Mouse (Mus musculus): ENCODE measurements around the gene Cacnb2. TPM values are rescaled to one million over a fixed set of nuclear protein-coding genes. Genes with fewer than 3 reads are reported as not detected.

Cacnb2 gene
- polyA plus RNA-seq, 1 experiment from 2014 or later = 0.95 TPM

DNA sequence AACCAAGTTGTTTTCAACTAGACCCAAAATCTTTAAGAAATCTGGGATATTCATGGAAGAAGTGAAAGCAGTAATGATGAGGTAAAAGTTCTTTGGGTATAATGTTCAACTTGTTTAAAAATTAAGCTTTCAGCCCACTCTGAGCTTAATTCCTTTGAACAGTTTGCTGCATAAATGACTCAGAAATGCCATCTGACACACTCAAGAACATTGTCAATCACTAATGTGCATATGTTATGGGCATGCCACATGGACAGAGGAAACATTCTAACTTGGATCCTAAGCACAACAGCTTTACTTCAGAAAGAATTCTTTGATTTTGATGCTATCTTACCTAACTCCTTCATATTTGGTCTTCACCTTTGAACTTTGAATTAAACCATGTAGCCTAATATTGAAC is 81.3 kb downstream of the Cacnb2 start:
- Histone ChIP-seq H3K9ac (ENCODE audit: low read depth, low read length) (no peak overlapping the region), H3K4me1 (replicated peaks; ENCODE audit: control insufficient read depth, insufficient read depth, low read length) (no peaks in the 10 kb centered on the region), H3K9me3 (ENCODE audit: control insufficient read depth, low read length) (no peaks in the 10 kb centered on the region), H3K4me3 (ENCODE audit: low read depth, low read length) (no peak overlapping the region), H3K27me3 (replicated peaks; ENCODE audit: control insufficient read depth, insufficient read depth, low read length) (no peaks in the 10 kb centered on the region), H3K36me3 (ENCODE audit: control insufficient read depth, insufficient read depth, low read length) (no peaks in the 10 kb centered on the region), H3K4me2 (no peak overlapping the region), H3K27ac (ENCODE audit: low read depth, low read length) (no peak overlapping the region)
- DNase-seq (ENCODE audit: low spot score) = no peak
- no peak for ATAC-seq (replicated peaks; ENCODE audit: low FRiP score)

DNA sequence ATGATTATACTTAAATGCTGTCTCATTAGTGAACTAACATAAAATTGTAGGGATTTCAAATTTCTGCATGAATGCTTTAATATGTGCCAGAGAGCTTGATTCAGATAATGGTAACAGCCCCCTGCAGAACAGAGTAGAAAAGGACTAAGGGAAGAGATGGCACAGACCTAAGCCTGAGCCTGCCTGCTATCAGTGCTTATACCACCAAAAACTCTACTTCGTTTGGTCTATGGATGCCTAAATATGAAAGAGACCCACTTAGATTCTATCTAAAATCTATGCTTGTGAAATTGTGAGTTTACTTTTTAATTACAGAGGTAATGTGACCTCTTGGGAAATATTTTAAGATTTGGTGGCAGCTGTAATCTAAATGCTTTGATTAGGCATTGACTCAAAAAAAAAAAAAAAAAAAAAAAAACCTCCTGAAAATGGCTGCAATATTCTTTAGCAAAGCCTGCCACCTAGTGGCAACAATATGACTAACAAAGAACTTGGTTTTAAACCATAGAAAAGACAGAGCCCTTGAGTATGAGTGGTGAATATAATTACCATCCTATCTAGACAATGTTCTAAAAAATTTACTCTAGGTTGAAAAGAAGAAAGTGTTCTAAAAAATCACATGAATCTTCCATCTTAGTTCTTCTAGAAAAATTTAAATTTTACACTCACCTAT is 100.2 kb downstream of the Cacnb2 start:
- no peaks in the 10 kb centered on the region for H3K27me3 ChIP-seq (replicated peaks; ENCODE audit: control insufficient read depth, insufficient read depth, low read length)
- no peak for DNase-seq (ENCODE audit: low spot score)
- no peak for ATAC-seq (replicated peaks; ENCODE audit: low FRiP score)
- no peak overlapping the region for H3K4me2 ChIP-seq
- H3K9me3 ChIP-seq (ENCODE audit: control insufficient read depth, low read length) = no peaks in the 10 kb centered on the region
- H3K9ac ChIP-seq (ENCODE audit: low read depth, low read length) = no peak overlapping the region
- WGBS = 66% methylated on average over 1 of the region's 1 CpGs
- no peaks in the 10 kb centered on the region for H3K4me1 ChIP-seq (replicated peaks; ENCODE audit: control insufficient read depth, insufficient read depth, low read length)
- H3K4me3 ChIP-seq (ENCODE audit: low read depth, low read length) = no peak overlapping the region
- no peak overlapping the region for H3K27ac ChIP-seq (ENCODE audit: low read depth, low read length)
- no peaks in the 10 kb centered on the region for H3K36me3 ChIP-seq (ENCODE audit: control insufficient read depth, insufficient read depth, low read length)

DNA sequence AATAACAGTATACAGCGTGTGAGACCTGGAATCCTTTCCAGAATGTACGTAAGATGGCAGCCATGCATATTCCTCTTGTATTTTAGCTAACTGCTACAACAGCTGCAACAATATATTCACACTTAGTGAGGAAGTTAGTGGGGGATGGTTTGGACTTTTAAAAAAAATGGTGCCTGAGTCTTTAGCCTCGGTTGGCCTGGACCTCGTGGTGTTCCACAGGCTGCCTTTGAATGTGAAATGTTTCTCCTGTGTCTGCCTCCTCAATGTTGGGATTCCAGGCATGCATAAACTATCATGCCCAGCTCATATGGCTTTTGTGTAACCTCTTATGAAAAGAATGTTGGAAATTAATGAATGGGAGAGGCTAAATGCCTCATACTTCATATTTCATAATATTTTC is 100.8 kb downstream of the Cacnb2 start:
- no peak overlapping the region for H3K9ac ChIP-seq (ENCODE audit: low read depth, low read length)
- H3K4me1 ChIP-seq (replicated peaks; ENCODE audit: control insufficient read depth, insufficient read depth, low read length) = no peaks in the 10 kb centered on the region
- no peaks in the 10 kb centered on the region for H3K9me3 ChIP-seq (ENCODE audit: control insufficient read depth, low read length)
- H3K27ac ChIP-seq (ENCODE audit: low read depth, low read length) = no peak overlapping the region
- DNase-seq (ENCODE audit: low spot score) (no peak), ATAC-seq (replicated peaks; ENCODE audit: low FRiP score) (no peak)
- no peaks in the 10 kb centered on the region for H3K36me3 ChIP-seq (ENCODE audit: control insufficient read depth, insufficient read depth, low read length)
- H3K4me2 ChIP-seq = no peak overlapping the region
- H3K27me3 ChIP-seq (replicated peaks; ENCODE audit: control insufficient read depth, insufficient read depth, low read length) = no peaks in the 10 kb centered on the region
- no peak overlapping the region for H3K4me3 ChIP-seq (ENCODE audit: low read depth, low read length)
- 80% methylated on average over 4 of the region's 4 CpGs for WGBS

DNA sequence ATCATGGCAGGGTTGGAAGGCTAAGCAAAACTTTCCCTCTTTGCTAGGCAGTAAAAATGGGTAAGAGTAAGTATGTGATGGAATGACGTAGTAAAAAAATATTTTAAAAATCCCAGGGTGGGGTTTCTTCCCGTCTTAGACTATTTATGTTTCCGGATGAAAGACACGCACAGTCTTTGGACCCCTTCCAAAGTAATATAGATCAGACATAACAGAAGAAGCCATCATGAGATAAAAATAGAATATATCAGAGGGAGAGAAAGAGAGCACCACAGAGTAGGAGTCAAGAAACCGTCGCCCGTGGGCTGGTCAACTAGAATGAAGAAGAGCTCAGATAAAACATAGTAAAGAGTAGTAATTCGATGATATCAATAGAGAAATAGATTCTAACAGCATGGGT is 107.4 kb downstream of the Cacnb2 start:
- Histone ChIP-seq H3K4me2 (no peak overlapping the region), H3K36me3 (ENCODE audit: control insufficient read depth, insufficient read depth, low read length) (no peaks in the 10 kb centered on the region), H3K27me3 (replicated peaks; ENCODE audit: control insufficient read depth, insufficient read depth, low read length) (no peaks in the 10 kb centered on the region), H3K9ac (ENCODE audit: low read depth, low read length) (no peak overlapping the region), H3K4me1 (replicated peaks; ENCODE audit: control insufficient read depth, insufficient read depth, low read length) (no peaks in the 10 kb centered on the region), H3K9me3 (ENCODE audit: control insufficient read depth, low read length) (no peaks in the 10 kb centered on the region), H3K4me3 (ENCODE audit: low read depth, low read length) (no peak overlapping the region), H3K27ac (ENCODE audit: low read depth, low read length) (no peak overlapping the region)
- DNase-seq (ENCODE audit: low spot score) = no peak
- ATAC-seq (replicated peaks; ENCODE audit: low FRiP score) = no peak
- WGBS = 89% methylated on average over 8 of the region's 8 CpGs

DNA sequence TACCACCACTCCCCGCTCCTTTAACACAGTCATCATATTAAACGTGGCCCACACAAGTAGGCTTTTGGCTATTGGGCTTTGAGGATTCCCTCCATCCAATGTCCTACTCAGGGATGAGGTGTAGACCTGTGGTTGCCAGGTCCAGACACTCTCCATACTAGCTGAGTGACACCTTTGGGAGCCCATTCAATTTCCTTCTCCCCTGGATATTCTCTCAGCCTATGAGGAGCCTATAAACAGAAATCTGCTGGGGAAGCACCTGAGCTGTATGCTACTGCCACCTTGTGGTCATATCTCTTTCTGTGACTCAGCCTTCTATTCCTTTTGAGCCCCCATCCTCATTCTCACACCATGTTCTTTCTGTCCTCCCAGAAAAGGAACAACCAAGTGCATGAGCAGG is 108.9 kb downstream of the Cacnb2 start:
- H3K9me3 ChIP-seq (ENCODE audit: control insufficient read depth, low read length) = no peaks in the 10 kb centered on the region
- no peaks in the 10 kb centered on the region for H3K36me3 ChIP-seq (ENCODE audit: control insufficient read depth, insufficient read depth, low read length)
- DNase-seq (ENCODE audit: low spot score) = no peak
- no peak overlapping the region for H3K4me3 ChIP-seq (ENCODE audit: low read depth, low read length)
- ATAC-seq (replicated peaks; ENCODE audit: low FRiP score) = no peak
- H3K27ac ChIP-seq (ENCODE audit: low read depth, low read length) = no peak overlapping the region
- WGBS = 84% methylated on average over 2 of the region's 2 CpGs
- no peaks in the 10 kb centered on the region for H3K27me3 ChIP-seq (replicated peaks; ENCODE audit: control insufficient read depth, insufficient read depth, low read length)
- no peak overlapping the region for H3K4me2 ChIP-seq
- no peaks in the 10 kb centered on the region for H3K4me1 ChIP-seq (replicated peaks; ENCODE audit: control insufficient read depth, insufficient read depth, low read length)
- no peak overlapping the region for H3K9ac ChIP-seq (ENCODE audit: low read depth, low read length)

DNA sequence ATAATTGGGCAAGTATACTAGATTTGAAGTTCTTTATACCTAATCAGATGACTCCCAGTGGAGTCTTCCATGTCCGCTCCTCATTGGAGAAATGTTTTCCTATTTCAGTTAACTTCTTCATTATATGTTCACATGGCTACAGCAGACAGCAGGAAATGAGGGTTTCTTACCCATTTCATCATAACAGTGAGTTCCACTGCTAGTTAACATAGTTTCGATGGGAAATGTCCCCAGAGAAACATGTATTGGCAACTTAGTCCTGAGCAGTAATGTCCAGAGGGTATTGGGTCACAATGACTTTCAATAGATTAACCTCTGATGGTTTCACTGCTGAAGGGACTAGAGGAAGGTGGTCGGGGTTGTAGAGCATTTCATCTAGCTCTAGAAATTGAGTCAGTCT is 110.2 kb downstream of the Cacnb2 start:
- DNase-seq (ENCODE audit: low spot score) = no peak
- 86% methylated on average over 3 of the region's 3 CpGs for WGBS
- no peaks in the 10 kb centered on the region for H3K9me3 ChIP-seq (ENCODE audit: control insufficient read depth, low read length)

DNA sequence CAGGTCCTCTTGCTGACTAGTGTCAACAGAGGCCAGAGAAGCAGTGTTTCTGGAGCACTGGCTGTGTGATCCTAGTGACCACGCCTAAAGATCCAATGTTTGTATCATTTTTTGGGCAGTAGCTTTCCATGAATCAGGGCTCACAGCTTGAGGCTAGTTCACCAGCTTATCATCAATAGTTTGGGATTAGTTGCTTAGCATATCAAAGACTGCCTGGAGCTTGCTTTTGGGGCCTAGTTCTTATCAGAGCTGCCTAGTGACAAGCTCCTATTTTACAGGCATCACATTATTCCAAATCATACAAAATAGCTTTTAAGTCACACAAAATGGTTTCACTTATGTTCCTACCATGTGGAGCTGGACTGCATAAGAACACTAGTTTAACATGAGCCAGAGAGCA is 113.8 kb downstream of the Cacnb2 start:
- no peak overlapping the region for H3K9ac ChIP-seq (ENCODE audit: low read depth, low read length)
- H3K4me1 ChIP-seq (replicated peaks; ENCODE audit: control insufficient read depth, insufficient read depth, low read length) = no peaks in the 10 kb centered on the region
- no peaks in the 10 kb centered on the region for H3K9me3 ChIP-seq (ENCODE audit: control insufficient read depth, low read length)
- ATAC-seq (replicated peaks; ENCODE audit: low FRiP score) (no peak), DNase-seq (ENCODE audit: low spot score) (no peak)
- no peak overlapping the region for H3K4me2 ChIP-seq
- H3K36me3 ChIP-seq (ENCODE audit: control insufficient read depth, insufficient read depth, low read length) = no peaks in the 10 kb centered on the region
- no peak overlapping the region for H3K4me3 ChIP-seq (ENCODE audit: low read depth, low read length)
- H3K27ac ChIP-seq (ENCODE audit: low read depth, low read length) = no peak overlapping the region
- WGBS = 52% methylated on average over 1 of the region's 1 CpGs
- H3K27me3 ChIP-seq (replicated peaks; ENCODE audit: control insufficient read depth, insufficient read depth, low read length) = no peaks in the 10 kb centered on the region

More for the DNA sequence above, 110.2 kb downstream of the Cacnb2 start:
- H3K36me3 ChIP-seq (ENCODE audit: control insufficient read depth, insufficient read depth, low read length) = no peaks in the 10 kb centered on the region
- H3K27ac ChIP-seq (ENCODE audit: low read depth, low read length) = no peak overlapping the region
- no peaks in the 10 kb centered on the region for H3K27me3 ChIP-seq (replicated peaks; ENCODE audit: control insufficient read depth, insufficient read depth, low read length)
- no peak overlapping the region for H3K4me2 ChIP-seq
- H3K4me3 ChIP-seq (ENCODE audit: low read depth, low read length) = no peak overlapping the region
- no peak overlapping the region for H3K9ac ChIP-seq (ENCODE audit: low read depth, low read length)
- no peak for ATAC-seq (replicated peaks; ENCODE audit: low FRiP score)
- H3K4me1 ChIP-seq (replicated peaks; ENCODE audit: control insufficient read depth, insufficient read depth, low read length) = no peaks in the 10 kb centered on the region

DNA sequence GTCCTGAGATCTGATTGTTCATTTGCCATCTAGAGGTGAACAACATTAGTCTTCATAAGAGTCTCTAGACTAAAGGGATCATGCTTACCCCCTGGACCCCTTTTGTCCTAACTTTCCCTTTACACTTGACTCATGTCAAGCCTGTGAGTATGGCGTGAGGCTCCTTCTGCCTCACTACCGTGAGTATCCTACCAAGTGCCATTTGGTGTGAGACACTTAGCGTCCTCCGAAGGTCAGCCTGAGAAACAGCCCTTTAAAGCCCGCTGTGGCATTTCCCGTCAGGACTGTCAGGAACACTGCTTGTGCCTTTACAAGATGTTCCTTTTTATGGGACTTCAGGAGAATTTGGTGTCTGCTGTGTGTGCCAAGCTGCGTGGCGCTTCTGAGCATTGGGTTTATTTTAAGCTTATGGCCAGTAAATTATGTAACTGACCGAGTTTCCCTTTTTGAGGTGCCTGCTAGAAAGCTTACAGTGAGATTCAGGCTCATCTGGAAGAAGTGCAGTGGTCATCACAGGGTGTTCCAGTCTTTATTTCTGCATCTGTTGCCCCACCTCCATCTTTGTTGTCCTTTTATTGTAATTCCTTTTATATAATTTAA is 116.3 kb downstream of the Cacnb2 start:
- DNase-seq (ENCODE audit: low spot score) = no peak
- Histone ChIP-seq H3K36me3 (ENCODE audit: control insufficient read depth, insufficient read depth, low read length) (no peaks in the 10 kb centered on the region), H3K4me3 (ENCODE audit: low read depth, low read length) (no peak overlapping the region), H3K4me1 (replicated peaks; ENCODE audit: control insufficient read depth, insufficient read depth, low read length) (no peaks in the 10 kb centered on the region), H3K4me2 (no peak overlapping the region), H3K27me3 (replicated peaks; ENCODE audit: control insufficient read depth, insufficient read depth, low read length) (no peaks in the 10 kb centered on the region), H3K27ac (ENCODE audit: low read depth, low read length) (no peak overlapping the region), H3K9ac (ENCODE audit: low read depth, low read length) (no peak overlapping the region), H3K9me3 (ENCODE audit: control insufficient read depth, low read length) (no peaks in the 10 kb centered on the region)
- WGBS = 77% methylated on average over 9 of the region's 9 CpGs
- ATAC-seq (replicated peaks; ENCODE audit: low FRiP score) = no peak

DNA sequence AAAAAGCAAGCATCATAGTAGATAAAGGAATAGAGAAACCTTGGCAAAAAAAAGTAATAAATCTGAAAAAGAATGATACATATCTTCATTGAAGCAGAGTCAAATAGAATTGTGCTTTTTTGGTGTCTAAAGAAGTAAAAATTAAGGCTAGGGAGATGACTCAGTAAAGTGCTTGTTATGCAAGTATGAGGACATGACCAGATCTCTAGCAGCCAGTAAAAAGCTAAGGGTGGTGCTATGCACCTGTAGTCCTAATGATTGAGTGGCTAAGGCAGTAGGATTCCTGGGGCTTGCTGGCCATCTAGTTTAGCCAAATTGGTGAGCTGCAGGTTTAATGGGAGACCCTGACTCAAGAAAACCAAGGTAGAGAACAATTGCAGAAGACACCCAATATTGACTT is 122.5 kb downstream of the Cacnb2 start:
- no peak overlapping the region for H3K4me2 ChIP-seq
- ATAC-seq (replicated peaks; ENCODE audit: low FRiP score) = no peak
- DNase-seq (ENCODE audit: low spot score) = no peak
- no peaks in the 10 kb centered on the region for H3K9me3 ChIP-seq (ENCODE audit: control insufficient read depth, low read length)
- no peaks in the 10 kb centered on the region for H3K4me1 ChIP-seq (replicated peaks; ENCODE audit: control insufficient read depth, insufficient read depth, low read length)
- no peak overlapping the region for H3K9ac ChIP-seq (ENCODE audit: low read depth, low read length)
- H3K27me3 ChIP-seq (replicated peaks; ENCODE audit: control insufficient read depth, insufficient read depth, low read length) = no peaks in the 10 kb centered on the region
- H3K36me3 ChIP-seq (ENCODE audit: control insufficient read depth, insufficient read depth, low read length) = no peaks in the 10 kb centered on the region
- no peak overlapping the region for H3K27ac ChIP-seq (ENCODE audit: low read depth, low read length)
- H3K4me3 ChIP-seq (ENCODE audit: low read depth, low read length) = no peak overlapping the region

Data from liver, embryonic 11.5 days (tissue).